Mouse (Mus musculus) embryo, embryonic 10 days (tissue): ENCODE data around the gene Gdpd3.

Experiments used
- DNase-seq: peaks from one replicate; pipeline ENCODE4 v3.0.0-alpha.2; 2015; ENCODE audit warnings: low spot score

Gene Gdpd3

GRCm38 (mm10) chr7:126789141-126789540 is 23.0 kb downstream of the Gdpd3 start:
- no peak for DNase-seq

GRCm38 (mm10) chr7:126791851-126792720 is 26.0 kb downstream of the Gdpd3 start, which contains the start of gene Ppp4c:
TSS of gene Ppp4c (minus strand) at chr7:126792496.
- DNase-seq = peak; percentile 100

GRCm38 (mm10) chr7:126792721-126793443 is 26.7 kb downstream of the Gdpd3 start:
- no peak for DNase-seq

DNA sequence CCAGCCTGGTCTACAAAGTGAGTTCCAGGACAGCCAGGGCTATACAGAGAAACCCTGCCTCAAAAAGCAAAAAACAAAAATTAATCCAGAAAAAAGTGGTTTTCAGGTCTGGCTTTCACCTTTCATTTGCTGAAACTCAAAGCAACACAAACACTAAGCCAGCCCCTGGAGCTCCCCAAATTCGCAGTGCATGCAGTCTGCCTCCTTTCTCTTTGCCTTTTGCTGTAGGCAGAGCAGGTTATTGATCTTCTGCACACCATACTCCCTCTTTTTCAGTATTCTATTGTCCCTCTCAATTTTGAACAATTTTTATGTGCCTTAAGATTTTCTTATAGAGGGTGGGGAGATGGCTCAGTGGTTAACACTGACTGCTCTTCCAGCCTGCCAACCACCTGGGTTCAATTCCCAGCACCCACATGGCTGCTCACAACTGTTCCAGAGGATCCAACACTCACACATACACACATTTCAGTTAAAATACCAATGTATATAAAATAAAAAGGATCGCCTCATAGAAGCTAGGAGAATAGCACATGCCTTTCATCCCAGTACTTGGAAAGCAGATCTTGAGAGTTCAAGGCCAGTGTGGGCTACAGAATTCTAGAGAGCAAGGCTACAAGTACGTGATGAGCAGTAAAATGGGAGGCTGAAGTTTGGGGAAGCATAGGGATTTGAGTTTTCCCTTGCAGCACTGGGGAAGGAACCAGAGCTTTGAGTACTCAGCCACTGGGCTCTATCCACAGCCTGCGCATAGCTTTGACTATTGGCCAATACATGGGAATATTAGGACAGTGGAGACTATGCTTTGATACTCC is 27.5 kb downstream of the Gdpd3 start:
- DNase-seq = no peak

DNA sequence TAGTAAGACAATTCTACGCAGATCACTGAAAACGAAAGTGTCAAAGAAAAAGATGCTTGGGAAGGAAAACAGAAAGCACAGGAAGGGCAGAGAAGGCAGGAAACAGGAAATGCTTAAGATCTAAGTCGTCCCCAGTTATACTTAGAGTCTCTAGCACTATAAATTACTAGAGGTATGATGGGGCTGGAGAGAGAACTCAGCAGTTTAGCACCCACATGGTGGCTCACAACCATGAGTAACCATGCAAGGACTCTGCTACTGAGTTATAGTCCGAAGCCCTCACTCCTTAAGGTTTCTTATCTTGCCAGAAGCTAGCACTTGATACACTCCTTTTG is 28.1 kb downstream of the Gdpd3 start:
- no peak for DNase-seq

DNA sequence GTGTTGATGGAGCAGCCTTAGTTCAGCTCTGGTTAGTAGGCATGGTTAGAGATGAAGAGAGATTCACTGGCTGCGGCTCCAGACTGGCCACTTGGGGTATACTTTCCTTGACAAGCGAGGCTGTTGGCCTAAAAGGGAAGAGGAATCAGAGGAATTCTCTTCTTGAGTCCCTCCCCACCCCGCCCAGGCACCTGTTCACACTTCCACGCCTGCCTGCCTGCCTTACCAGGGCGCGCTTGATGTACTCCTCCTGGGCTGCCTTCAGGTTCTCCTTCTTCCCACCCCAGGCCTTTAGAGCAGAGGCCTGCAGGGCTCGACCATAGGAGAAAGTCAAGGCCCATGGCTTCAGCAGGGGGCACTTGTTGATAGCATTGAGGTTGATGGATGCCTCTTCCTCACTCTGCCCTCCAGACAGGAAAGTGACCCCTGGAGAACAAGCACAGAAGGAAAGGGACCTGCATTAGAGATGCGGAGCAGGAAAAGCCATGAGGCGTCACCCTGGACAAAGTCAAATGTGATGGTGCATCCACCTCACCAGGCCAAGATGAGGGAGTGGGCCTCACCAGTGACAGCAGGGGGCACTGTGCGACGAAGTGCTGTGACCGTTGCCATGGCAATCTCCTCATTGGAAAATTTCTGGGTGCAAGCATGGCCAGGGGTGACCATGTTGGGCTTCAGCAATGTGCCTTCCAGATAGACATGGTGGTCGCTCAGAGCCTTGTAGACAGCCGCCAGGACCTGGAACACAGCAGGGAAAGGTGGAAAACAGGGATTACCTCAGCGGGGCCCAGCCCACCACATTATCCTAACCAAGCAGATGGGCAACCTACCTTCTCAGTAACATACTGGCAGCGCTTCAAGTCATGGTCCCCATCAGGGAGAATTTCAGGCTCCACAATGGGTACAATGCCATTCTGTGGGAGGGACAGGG is 29.5 kb downstream of the Gdpd3 start:
- peak; percentile 45 for DNase-seq

GRCm38 (mm10) chr7:126796350-126796932 is 30.3 kb downstream of the Gdpd3 start:
- peak; percentile 52 for DNase-seq

GRCm38 (mm10) chr7:126797411-126798126 is 31.4 kb downstream of the Gdpd3 start, which contains the start of gene Fam57b:
TSS of gene Fam57b (plus strand) at chr7:126797668.
- DNase-seq = peak; percentile 27

GRCm38 (mm10) chr7:126798127-126799049 is 32.3 kb downstream of the Gdpd3 start:
- peak; percentile 18 for DNase-seq

- DNase-seq = peak; percentile 99
These were observed 32.9 kb downstream of the Gdpd3 start for GRCm38 (mm10) chr7:126799050-126799467.

DNA sequence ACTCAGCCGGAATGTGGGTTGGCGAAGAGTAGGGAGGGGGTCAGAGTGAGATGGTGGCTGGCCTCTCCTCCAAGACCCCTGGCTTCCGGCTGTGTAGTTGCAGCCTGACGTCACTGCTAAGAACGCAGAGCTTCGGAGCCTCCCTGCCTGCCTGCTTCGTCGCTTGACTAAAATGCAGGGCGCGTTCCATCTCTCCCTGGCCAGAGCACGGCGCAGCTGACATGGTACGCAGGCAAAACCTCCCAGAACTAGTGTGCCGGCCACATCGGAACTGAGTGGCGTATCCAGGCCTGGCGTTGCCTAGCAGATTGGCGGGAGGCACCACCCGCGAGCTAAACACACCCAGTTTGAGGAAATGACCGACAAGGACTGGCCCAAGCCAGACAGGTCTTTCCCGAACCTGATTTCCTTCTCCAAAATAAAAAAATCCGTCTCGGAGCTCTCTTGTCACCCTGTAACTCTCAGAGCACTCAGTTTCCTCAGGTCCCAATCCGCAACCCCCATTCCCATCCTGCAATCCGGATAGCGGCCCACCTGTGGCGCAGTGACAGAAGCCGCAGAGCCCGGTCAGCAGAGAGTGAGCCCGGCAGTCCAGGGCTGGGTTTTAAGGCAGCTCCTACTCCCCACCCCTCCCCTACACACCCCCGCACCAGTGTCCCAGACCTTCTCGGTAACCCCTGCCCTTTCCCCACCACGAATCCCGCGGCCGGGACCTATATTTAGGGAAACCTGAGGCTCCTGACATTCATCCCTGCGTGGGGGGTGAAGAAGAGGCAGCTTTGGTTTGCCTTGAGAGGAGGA is 33.5 kb downstream of the Gdpd3 start:
- no peak for DNase-seq

DNA sequence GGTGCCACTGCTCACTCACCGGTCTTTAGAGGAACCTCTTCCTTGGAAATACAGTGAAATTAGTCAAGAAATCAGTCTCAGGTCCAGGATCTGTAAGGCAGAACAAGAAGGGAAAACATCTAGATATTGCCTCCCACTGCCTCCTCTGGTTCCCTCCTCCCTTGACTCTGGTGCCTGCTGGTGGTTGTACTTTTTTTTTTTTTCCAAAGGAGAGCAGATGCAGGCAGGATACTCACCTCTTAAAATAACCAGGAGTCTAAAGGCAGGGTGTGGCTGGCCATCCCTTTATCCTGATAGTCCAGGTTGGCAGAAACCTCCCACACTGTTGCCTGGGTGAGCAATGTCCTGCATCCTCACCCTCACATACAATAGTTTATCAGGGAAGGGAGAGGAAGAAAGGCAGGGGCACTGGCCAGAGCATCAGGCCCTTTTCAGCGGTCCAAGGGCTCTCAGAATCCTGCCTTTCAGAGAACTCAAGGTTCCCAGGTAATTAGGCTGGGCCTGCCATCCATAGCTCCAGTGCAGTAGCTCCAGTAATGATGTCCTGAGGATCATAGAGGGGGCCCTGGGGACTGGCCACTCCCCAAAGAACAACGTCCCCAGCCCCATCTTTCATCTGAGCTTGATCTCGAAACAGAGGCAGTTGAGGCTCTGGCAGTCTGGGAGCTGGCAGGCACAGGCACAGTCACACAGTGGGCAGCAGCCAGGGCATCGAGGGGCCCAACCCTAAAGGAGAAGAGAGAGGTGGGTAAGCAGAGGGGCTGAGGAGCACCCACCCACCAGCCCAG is 34.3 kb downstream of the Gdpd3 start:
- no peak for DNase-seq

- DNase-seq = no peak
These were observed 34.9 kb downstream of the Gdpd3 start for GRCm38 (mm10) chr7:126801057-126801422.

- DNase-seq = no peak
These were observed 36.2 kb downstream of the Gdpd3 start for GRCm38 (mm10) chr7:126802134-126802889.

DNA sequence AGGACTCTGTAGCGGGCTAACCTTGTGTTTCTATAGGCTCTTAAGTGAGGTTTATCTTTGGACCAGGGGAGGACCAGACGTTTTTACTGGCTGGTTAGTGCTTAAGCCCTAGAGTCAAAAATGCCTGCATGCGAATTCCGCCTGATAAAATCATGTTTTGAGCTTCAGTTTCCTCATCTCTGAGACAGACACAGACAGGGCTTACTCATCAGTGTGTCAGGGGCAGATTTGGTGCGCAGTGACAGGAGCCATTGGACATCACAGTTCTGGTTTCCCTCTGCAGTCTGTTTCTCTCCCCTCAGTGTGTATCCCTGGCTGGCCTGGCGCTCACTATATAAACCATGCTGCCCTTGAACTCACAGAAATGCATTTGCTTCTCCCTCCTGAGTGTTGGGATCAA is 37.0 kb downstream of the Gdpd3 start:
- DNase-seq = no peak

- no peak for DNase-seq
These were observed 37.6 kb downstream of the Gdpd3 start for GRCm38 (mm10) chr7:126803751-126804150.

GRCm38 (mm10) chr7:126806956-126807355 is 40.8 kb downstream of the Gdpd3 start:
- DNase-seq = no peak
